Comparison of ENCODE assay signal across 15 mouse cellular contexts in genomic region chr12:111385883-111386641, GRCm38 (mm10). TPM values are rescaled to one million over a fixed set of nuclear protein-coding genes. Genes with fewer than 3 reads are reported as not detected.
DNase-seq lines count a peak whose midpoint lies in the region; ATAC-seq and TF ChIP-seq lines count a peak whose summit lies in the region.
"Had no signal": no experiment of that assay in that cellular context is flagged by ENCODE, and none has a peak within 500 bp of the region (broad histone marks: within the 10 kb centered on the region; RNA-seq: fewer than 3 reads in every experiment).

No protein-coding gene starts in this region.

- TF ChIP-seq EP300 in lung, postnatal 0 days (IDR thresholded peaks at IDR 0.05) = no peak

- 80% methylated on average over 13 of the region's 13 CpGs for WGBS in kidney, embryonic 14.5 days
- WGBS in lung, postnatal 0 days = 75% methylated on average over 13 of the region's 13 CpGs
- WGBS in stomach, embryonic 15.5 days = 77% methylated on average over 13 of the region's 13 CpGs

- H3K27ac ChIP-seq in gastrocnemius, adult 2 months = peak overlapping the region; percentile 75
- H3K27ac ChIP-seq in kidney, embryonic 14.5 days (ENCODE audit: low read depth, low read length) = peak overlapping the region; percentile 59; the same call in 1 of the 2 replicates
- H3K27ac ChIP-seq in lung, postnatal 0 days (ENCODE audit: low read length) = peak overlapping the region; percentile 77
- peak overlapping the region; percentile 67 for H3K27ac ChIP-seq in stomach, embryonic 15.5 days
- H3K27ac ChIP-seq: liver, embryonic 13.5 days; midbrain, embryonic 12.5 days had no signal

- DNase-seq in gastrocnemius, adult 2 months = no peak
- no peak for DNase-seq in gastrocnemius, adult 8-10 months (ENCODE audit: low spot score in 2 of 2)
- no peak for DNase-seq in kidney, postnatal 4 days
- DNase-seq in lung, postnatal 0 days (ENCODE audit: low spot score) = no peak
- DNase-seq in lung, postnatal 36 days = no peak
- DNase-seq in layer of hippocampus, adult 9-10 months (ENCODE audit: low spot score) = no peak
- DNase-seq: cerebellum, adult 11 months; forebrain, postnatal 0 days; gastrocnemius, postnatal 36 days; liver, embryonic 13.5 days; spleen, adult 18-20 months had no signal

- H3K4me1 ChIP-seq in kidney, embryonic 14.5 days (ENCODE audit: control insufficient read depth, insufficient read depth, low read length) = peaks cover 16% of the 10 kb centered on the region; the same call in 1 of the 2 replicates
- H3K4me1 ChIP-seq in lung, postnatal 0 days (ENCODE audit: insufficient read depth, low read depth, low read length) = peaks cover 6% of the 10 kb centered on the region; the same call in 1 of the 2 replicates
- peaks cover 10% of the 10 kb centered on the region; the same call in 1 of the 2 replicates for H3K4me1 ChIP-seq in stomach, embryonic 15.5 days
- H3K4me1 ChIP-seq: midbrain, embryonic 12.5 days had no signal

- peak; percentile 56 for ATAC-seq in kidney, embryonic 14.5 days (ENCODE audit: low FRiP score, low TSS enrichment)
- no peak for ATAC-seq in lung, postnatal 0 days
- ATAC-seq in stomach, embryonic 15.5 days (ENCODE audit: insufficient read depth, low FRiP score, low read depth) = peak; percentile 25; the same call in 1 of the 2 replicates
- ATAC-seq: hindbrain, embryonic 16.5 days had no signal

- no peak overlapping the region for H3K4me3 ChIP-seq in gastrocnemius, adult 2 months
- H3K4me3 ChIP-seq in kidney, embryonic 14.5 days (ENCODE audit: low read length) = no peak overlapping the region
- no peak overlapping the region for H3K4me3 ChIP-seq in lung, postnatal 0 days (ENCODE audit: low read depth, low read length)
- no peak overlapping the region for H3K4me3 ChIP-seq in stomach, embryonic 15.5 days (replicated peaks)
- H3K4me3 ChIP-seq: liver, embryonic 13.5 days; midbrain, embryonic 12.5 days had no signal

- H3K27me3 ChIP-seq in kidney, embryonic 14.5 days (ENCODE audit: control insufficient read depth, insufficient read depth, low read length) = no peaks in the 10 kb centered on the region
- no peaks in the 10 kb centered on the region for H3K27me3 ChIP-seq in lung, postnatal 0 days (replicated peaks; ENCODE audit: insufficient read depth, low read length)
- H3K27me3 ChIP-seq in stomach, embryonic 15.5 days (replicated peaks) = no peaks in the 10 kb centered on the region

- H3K36me3 ChIP-seq in kidney, embryonic 14.5 days (ENCODE audit: control insufficient read depth, insufficient read depth, low read length) = no peaks in the 10 kb centered on the region
- H3K36me3 ChIP-seq in lung, postnatal 0 days (ENCODE audit: insufficient read depth, low read length) = no peaks in the 10 kb centered on the region
- no peaks in the 10 kb centered on the region for H3K36me3 ChIP-seq in stomach, embryonic 15.5 days
- H3K36me3 ChIP-seq: liver, embryonic 13.5 days; midbrain, embryonic 12.5 days had no signal

- H3K9ac ChIP-seq in kidney, embryonic 14.5 days (ENCODE audit: low read depth, low read length) = no peak overlapping the region
- no peak overlapping the region for H3K9ac ChIP-seq in lung, postnatal 0 days (replicated peaks; ENCODE audit: low read depth)
- H3K9ac ChIP-seq in stomach, embryonic 15.5 days = no peak overlapping the region
- H3K9ac ChIP-seq: forebrain, postnatal 0 days; liver, embryonic 13.5 days; midbrain, embryonic 12.5 days had no signal

- no peak overlapping the region for H3K4me2 ChIP-seq in kidney, embryonic 14.5 days (replicated peaks; ENCODE audit: low read depth, low read length)
- H3K4me2 ChIP-seq in lung, postnatal 0 days (replicated peaks; ENCODE audit: low read depth, low read length) = no peak overlapping the region
- H3K4me2 ChIP-seq in stomach, embryonic 15.5 days = 0 out of 2 replicates have a peak overlapping the region, but pooled peaks have one; percentile 14
- H3K4me2 ChIP-seq: liver, embryonic 13.5 days; midbrain, embryonic 12.5 days had no signal

- H3K9me3 ChIP-seq in kidney, embryonic 14.5 days (ENCODE audit: control insufficient read depth, low read length) = no peaks in the 10 kb centered on the region
- H3K9me3 ChIP-seq in lung, postnatal 0 days (ENCODE audit: low read length) = no peaks in the 10 kb centered on the region
- H3K9me3 ChIP-seq in stomach, embryonic 15.5 days = no peaks in the 10 kb centered on the region
- H3K9me3 ChIP-seq: liver, embryonic 13.5 days; midbrain, embryonic 12.5 days had no signal

- intact Hi-C loops in gastrocnemius, adult 2 months (cut with DNase I) = no loop called here

- no peak for TF ChIP-seq CTCF in gastrocnemius, adult 2 months (IDR thresholded peaks at IDR 0.05)
- TF ChIP-seq CTCF in lung, postnatal 0 days (IDR thresholded peaks at IDR 0.05) = no peak

RNA-seq across cellular contexts. Expression of gene Cdc42bpb, which starts 8.5 kb away (rescaled TPM):
- 10 to 100 TPM; 16.3 to 24.3 TPM for total RNA-seq in gastrocnemius, adult 2 months (2021)
- total RNA-seq in gastrocnemius, adult 8-10 months (2022) = 10 to 100 TPM; 13.7 to 18.7 (median 14.9) TPM
- 43.4 and 44.3 TPM in 2 replicates for polyA plus RNA-seq in kidney, embryonic 14.5 days (2014; fragmentation: Nextera tagmentation; extraction: Ambion mirVana)
- 29.0 and 32.5 TPM in 2 replicates for polyA plus RNA-seq in lung, postnatal 0 days (2015; fragmentation: Nextera tagmentation; extraction: Ambion mirVana)
- 32.5 and 34.2 TPM in 2 replicates for polyA plus RNA-seq in stomach, embryonic 15.5 days (2015; fragmentation: Nextera tagmentation; extraction: Ambion mirVana)

RNA-seq across cellular contexts. Expression of gene Lbhd2, which starts 20.5 kb away (rescaled TPM):
- not detected for total RNA-seq in gastrocnemius, adult 2 months (2021)
- not detected for total RNA-seq in gastrocnemius, adult 8-10 months (2022)
- 5.8 and 9.9 TPM in 2 replicates for polyA plus RNA-seq in kidney, embryonic 14.5 days (2014; fragmentation: Nextera tagmentation; extraction: Ambion mirVana)
- polyA plus RNA-seq in lung, postnatal 0 days (2015; fragmentation: Nextera tagmentation; extraction: Ambion mirVana) = 0.37 and 1.1 TPM in 2 replicates
- polyA plus RNA-seq in stomach, embryonic 15.5 days (2015; fragmentation: Nextera tagmentation; extraction: Ambion mirVana) = 1.4 and 1.7 TPM in 2 replicates
- total RNA-seq: gastrocnemius, postnatal 36 days had no signal
- polyA plus RNA-seq: liver, embryonic 13.5 days had no signal

RNA-seq across cellular contexts. Expression of gene Exoc3l4, which starts 30.8 kb away (rescaled TPM):
- total RNA-seq in gastrocnemius, adult 2 months (2021) = 1 to 10 TPM in 1 of 2 experiments, under 1 TPM in 1; 0.56 to 1.5 TPM
- 1 to 10 TPM in 3 of 4 experiments, under 1 TPM in 1; 0.72 to 3.2 (median 2.7) TPM for total RNA-seq in gastrocnemius, adult 8-10 months (2022)
- polyA plus RNA-seq in kidney, embryonic 14.5 days (2014; fragmentation: Nextera tagmentation; extraction: Ambion mirVana) = 10.8 and 10.9 TPM in 2 replicates
- 21.3 and 24.4 TPM in 2 replicates for polyA plus RNA-seq in lung, postnatal 0 days (2015; fragmentation: Nextera tagmentation; extraction: Ambion mirVana)
- polyA plus RNA-seq in stomach, embryonic 15.5 days (2015; fragmentation: Nextera tagmentation; extraction: Ambion mirVana) = 8.5 and 8.7 TPM in 2 replicates

RNA-seq across cellular contexts. Expression of gene Tnfaip2, which starts 56.2 kb away (rescaled TPM):
- total RNA-seq in gastrocnemius, adult 2 months (2021) = 10 to 100 TPM; 29.1 to 54.8 TPM
- 10 to 100 TPM; 17.0 to 41.0 (median 32.6) TPM for total RNA-seq in gastrocnemius, adult 8-10 months (2022)
- polyA plus RNA-seq in kidney, embryonic 14.5 days (2014; fragmentation: Nextera tagmentation; extraction: Ambion mirVana) = 16.5 and 18.8 TPM in 2 replicates
- polyA plus RNA-seq in lung, postnatal 0 days (2015; fragmentation: Nextera tagmentation; extraction: Ambion mirVana) = 17.0 and 26.3 TPM in 2 replicates
- polyA plus RNA-seq in stomach, embryonic 15.5 days (2015; fragmentation: Nextera tagmentation; extraction: Ambion mirVana) = 8.5 and 13.5 TPM in 2 replicates
